14 mouse cellular contexts compared by ENCODE assay signal in the genomic region with DNA sequence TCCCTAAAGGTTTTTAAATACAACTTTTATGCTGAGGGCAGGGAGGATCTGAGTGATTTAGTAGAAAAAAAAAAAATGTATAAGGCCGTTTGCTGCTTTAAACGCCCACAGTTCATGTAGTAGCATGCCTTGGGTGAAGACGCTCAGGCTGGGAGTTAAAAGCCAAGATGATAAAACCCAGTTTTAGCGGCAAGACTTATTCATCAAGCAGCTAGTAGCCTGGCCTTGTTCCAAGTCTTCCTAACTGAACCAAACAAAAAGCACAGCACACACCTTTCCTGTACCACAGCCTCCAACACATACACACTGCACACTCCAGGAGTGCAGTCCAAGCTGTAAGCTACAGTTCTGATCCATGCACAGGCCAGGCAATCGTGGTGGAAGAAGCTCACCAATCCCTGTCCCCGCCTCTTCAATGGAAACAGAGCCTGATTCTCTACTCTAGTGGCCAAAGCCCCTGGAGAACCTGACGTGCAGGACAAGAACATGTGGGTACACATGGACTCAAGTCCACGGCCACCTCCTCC. TPM values are rescaled to one million over a fixed set of nuclear protein-coding genes. Genes with fewer than 3 reads are reported as not detected.
DNase-seq lines count a peak whose midpoint lies in the region; ATAC-seq and TF ChIP-seq lines count a peak whose summit lies in the region.
"Had no signal": no experiment of that assay in that cellular context is flagged by ENCODE, and none has a peak within 500 bp of the region (broad histone marks: within the 10 kb centered on the region; RNA-seq: fewer than 3 reads in every experiment).

No protein-coding gene starts in this region.

- H3K27me3 ChIP-seq in heart, embryonic 12.5 days (replicated peaks), result no peaks in the 10 kb centered on the region
- H3K27me3 ChIP-seq in lung, postnatal 0 days (replicated peaks; ENCODE audit: insufficient read depth, low read length), result no peaks in the 10 kb centered on the region
- H3K27me3 ChIP-seq in stomach, embryonic 14.5 days (ENCODE audit: control insufficient read depth, insufficient read depth, low read length), result no peaks in the 10 kb centered on the region
- H3K27me3 ChIP-seq: midbrain, embryonic 15.5 days had no signal

- DNase-seq in heart, postnatal 25 days (ENCODE audit: low spot score), result no peak
- DNase-seq in lung, postnatal 0 days (ENCODE audit: low spot score), result peak; percentile 52
- DNase-seq in lung, postnatal 25 days (ENCODE audit: low spot score), result no peak
- no peak for DNase-seq in cerebellum, postnatal 14 days
- DNase-seq in cerebellum, adult 18-20 months, result no peak
- DNase-seq: gastrocnemius, postnatal 25 days; kidney, adult 18-20 months; layer of hippocampus, postnatal 36 days; spleen, adult 18-20 months; thymus, postnatal 36 days had no signal

- no peak overlapping the region for H3K4me3 ChIP-seq in heart, embryonic 12.5 days
- H3K4me3 ChIP-seq in lung, postnatal 0 days (ENCODE audit: low read depth, low read length), result no peak overlapping the region
- no peak overlapping the region for H3K4me3 ChIP-seq in stomach, embryonic 14.5 days (ENCODE audit: low read depth, low read length)
- H3K4me3 ChIP-seq: midbrain, embryonic 15.5 days had no signal

- peak overlapping the region; percentile 17; the same call in 1 of the 2 replicates for H3K4me2 ChIP-seq in heart, embryonic 12.5 days
- no peak overlapping the region for H3K4me2 ChIP-seq in lung, postnatal 0 days (replicated peaks; ENCODE audit: low read depth, low read length)
- no peak overlapping the region for H3K4me2 ChIP-seq in stomach, embryonic 14.5 days (replicated peaks; ENCODE audit: low read depth, low read length)
- H3K4me2 ChIP-seq: midbrain, embryonic 15.5 days had no signal

- H3K9me3 ChIP-seq in heart, embryonic 12.5 days (replicated peaks), result no peaks in the 10 kb centered on the region
- H3K9me3 ChIP-seq in lung, postnatal 0 days (ENCODE audit: low read length), result no peaks in the 10 kb centered on the region
- no peaks in the 10 kb centered on the region for H3K9me3 ChIP-seq in stomach, embryonic 14.5 days (ENCODE audit: control insufficient read depth, low read depth, low read length)
- H3K9me3 ChIP-seq: midbrain, embryonic 15.5 days had no signal

- TF ChIP-seq CTCF in lung, postnatal 0 days (IDR thresholded peaks at IDR 0.05), result no peak

- WGBS in heart, embryonic 12.5 days, result 41% methylated on average over 8 of the region's 8 CpGs
- 39% methylated on average over 8 of the region's 8 CpGs for WGBS in lung, postnatal 0 days
- WGBS in stomach, embryonic 14.5 days, result 42% methylated on average over 8 of the region's 8 CpGs

- peak; percentile 37; the same call in 1 of the 2 replicates for ATAC-seq in heart, embryonic 12.5 days (ENCODE audit: insufficient number of reproducible peaks, low FRiP score)
- peak; percentile 32; the same call in 1 of the 2 replicates for ATAC-seq in lung, postnatal 0 days
- ATAC-seq in erythroid progenitor cell, adult 5-6 weeks (replicated peaks; ENCODE audit: low FRiP score, poor library complexity, severe bottlenecking), result peak; percentile 48
- ATAC-seq in stomach, embryonic 14.5 days (ENCODE audit: insufficient number of reproducible peaks, insufficient read depth, low FRiP score, low read depth), result no peak
- ATAC-seq: midbrain, embryonic 15.5 days had no signal

- H3K4me1 ChIP-seq in heart, embryonic 12.5 days (replicated peaks), result peaks cover 95% of the 10 kb centered on the region
- peaks cover 16% of the 10 kb centered on the region for H3K4me1 ChIP-seq in lung, postnatal 0 days (ENCODE audit: insufficient read depth, low read depth, low read length)
- peaks cover 67% of the 10 kb centered on the region for H3K4me1 ChIP-seq in stomach, embryonic 14.5 days (ENCODE audit: control insufficient read depth, insufficient read depth, low read length)

- peak overlapping the region; percentile 58 for H3K27ac ChIP-seq in heart, embryonic 12.5 days (ENCODE audit: poor library complexity, severe bottlenecking)
- no peak overlapping the region for H3K27ac ChIP-seq in lung, postnatal 0 days (ENCODE audit: low read length)
- peak overlapping the region; percentile 10; the same call in 1 of the 2 replicates for H3K27ac ChIP-seq in stomach, embryonic 14.5 days (ENCODE audit: low read length)
- H3K27ac ChIP-seq: midbrain, embryonic 15.5 days had no signal

- intact Hi-C loops in heart, postnatal 25 days (cut with DNase I), result no loop called here

- no peak for TF ChIP-seq EP300 in lung, postnatal 0 days (IDR thresholded peaks at IDR 0.05)

- H3K36me3 ChIP-seq in heart, embryonic 12.5 days, result no peaks in the 10 kb centered on the region
- no peaks in the 10 kb centered on the region for H3K36me3 ChIP-seq in lung, postnatal 0 days (ENCODE audit: insufficient read depth, low read length)
- no peaks in the 10 kb centered on the region for H3K36me3 ChIP-seq in stomach, embryonic 14.5 days (ENCODE audit: control insufficient read depth, insufficient read depth, low read length)
- H3K36me3 ChIP-seq: midbrain, embryonic 15.5 days had no signal

- 0 out of 2 replicates have a peak overlapping the region, but pooled peaks have one; percentile 29 for H3K9ac ChIP-seq in heart, embryonic 12.5 days
- no peak overlapping the region for H3K9ac ChIP-seq in lung, postnatal 0 days (replicated peaks; ENCODE audit: low read depth)
- no peak overlapping the region for H3K9ac ChIP-seq in stomach, embryonic 14.5 days (replicated peaks; ENCODE audit: low read depth, low read length)
- H3K9ac ChIP-seq: midbrain, embryonic 15.5 days had no signal

RNA-seq across cellular contexts. Expression of gene Stk24, which starts 23.4 kb away (rescaled TPM):
- polyA plus RNA-seq in heart, embryonic 12.5 days (2016; fragmentation: Nextera tagmentation; extraction: Ambion mirVana), result 52.9 and 55.6 TPM in 2 replicates
- total RNA-seq in heart, postnatal 25 days (2021), result 10 to 100 TPM; 67.1 to 78.4 TPM
- 30.6 and 33.4 TPM in 2 replicates for polyA plus RNA-seq in lung, postnatal 0 days (2015; fragmentation: Nextera tagmentation; extraction: Ambion mirVana)
- 99.5 and 101 TPM in 2 replicates for total RNA-seq in erythroid progenitor cell, adult 5-6 weeks (2015; ENCODE audit: low replicate concordance)
- total RNA-seq in erythroid progenitor cell, adult 5-6 weeks (2017; ENCODE audit: low replicate concordance), result 62.0 and 77.4 TPM in 2 replicates
- polyA plus RNA-seq in stomach, embryonic 14.5 days (2014; fragmentation: Nextera tagmentation; extraction: Ambion mirVana), result 46.3 and 48.5 TPM in 2 replicates
